Mouse (Mus musculus) lung, postnatal 0 days (tissue): ENCODE measurements around the gene Cryzl2.

Experiments used
- CTCF ChIP-seq: IDR thresholded peaks from 2 replicates; pipeline ENCODE4 v1.5.1; 2016; ENCODE audit warnings: antibody characterized with exemption, mild to moderate bottlenecking
- EP300 ChIP-seq: IDR thresholded peaks from 2 replicates; pipeline ENCODE4 v1.6.1; 2016; ENCODE audit warnings: antibody characterized with exemption, mild to moderate bottlenecking, control low read depth

- no peak for TF ChIP-seq CTCF
- TF ChIP-seq EP300, result no peak
Measured at GRCm38 (mm10) chr1:157409648-157410047, 48.7 kb upstream of the Cryzl2 start.
